Mouse (Mus musculus): ENCODE data around the gene Adpgk. TPM values are rescaled to one million over a fixed set of nuclear protein-coding genes. Genes with fewer than 3 reads are reported as not detected.
A peak's percentile ranks its signal among the peaks of the same experiment; 100 is the strongest.

Adpgk gene
- 1 to 10 TPM; 7.3 to 8.5 TPM for total RNA-seq (2021)

DNA sequence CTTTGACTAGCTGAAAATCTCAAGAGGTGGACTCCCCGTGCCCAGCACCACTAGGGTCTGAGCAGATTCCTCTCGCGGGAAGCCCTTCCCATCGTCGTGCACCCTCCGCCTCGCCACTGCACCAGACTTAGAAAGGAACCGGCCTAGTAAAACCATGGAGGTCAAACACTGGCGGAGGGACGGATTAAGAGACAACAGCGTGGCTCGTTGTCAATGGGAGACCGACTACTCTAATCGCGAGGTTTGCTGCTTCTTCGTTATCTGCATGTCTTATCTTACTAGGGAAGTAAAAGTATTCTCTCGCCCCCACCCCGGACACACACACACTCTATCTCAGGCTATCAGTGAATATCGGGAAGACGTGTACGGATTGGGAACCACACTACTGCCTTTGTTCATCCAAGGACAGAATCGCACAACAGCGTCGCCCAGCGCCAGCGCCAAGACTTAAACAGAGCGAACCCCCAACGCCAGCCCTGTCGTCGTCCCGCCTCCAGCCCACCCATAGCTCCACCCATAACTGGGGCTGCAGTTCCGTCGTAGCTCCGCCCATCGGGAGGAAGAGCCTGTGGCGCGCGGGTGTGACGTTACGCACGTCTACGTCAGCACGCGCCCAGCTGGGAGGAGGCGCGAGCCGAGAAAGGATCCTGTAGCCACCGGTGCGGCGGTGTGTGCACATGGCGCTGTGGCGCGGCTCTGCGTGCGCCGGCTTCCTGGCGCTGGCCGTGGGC, at the start of gene Adpgk:
Gene Adpgk (plus strand): TSS at position 602 of the 731 bp plus-strand sequence.
- intact Hi-C loops (cut with DNase I): loop anchor here (1.0 to 10.0 kb wide), 3 partner anchors 61 to 464 kb away; partner anchors contain the start of genes Arih1, Bbs4, Myo9a and Senp8
- peak; percentile 97 to 98 for DNase-seq

DNA sequence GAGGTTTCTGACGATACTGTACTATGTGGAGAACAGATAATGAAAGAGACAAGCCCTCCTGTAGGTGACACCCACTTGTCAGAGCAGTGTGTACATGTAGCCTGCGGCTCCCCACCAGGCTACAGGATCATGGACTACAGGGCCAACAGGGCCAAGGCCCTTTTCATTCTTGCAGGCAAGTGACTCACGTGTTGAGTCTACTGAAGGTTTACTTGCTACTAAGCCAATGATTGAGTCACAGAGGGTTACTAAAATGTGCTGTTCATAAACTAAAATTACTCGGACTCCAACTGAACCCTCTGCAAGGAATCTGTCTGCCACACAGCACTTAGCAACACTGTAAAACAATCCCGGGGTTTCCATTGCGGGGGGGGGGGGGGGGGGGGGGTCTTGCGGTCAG, 46.2 kb upstream of the Adpgk start:
- DNase-seq: no peak
- intact Hi-C loops (cut with DNase I): no loop called here

DNA sequence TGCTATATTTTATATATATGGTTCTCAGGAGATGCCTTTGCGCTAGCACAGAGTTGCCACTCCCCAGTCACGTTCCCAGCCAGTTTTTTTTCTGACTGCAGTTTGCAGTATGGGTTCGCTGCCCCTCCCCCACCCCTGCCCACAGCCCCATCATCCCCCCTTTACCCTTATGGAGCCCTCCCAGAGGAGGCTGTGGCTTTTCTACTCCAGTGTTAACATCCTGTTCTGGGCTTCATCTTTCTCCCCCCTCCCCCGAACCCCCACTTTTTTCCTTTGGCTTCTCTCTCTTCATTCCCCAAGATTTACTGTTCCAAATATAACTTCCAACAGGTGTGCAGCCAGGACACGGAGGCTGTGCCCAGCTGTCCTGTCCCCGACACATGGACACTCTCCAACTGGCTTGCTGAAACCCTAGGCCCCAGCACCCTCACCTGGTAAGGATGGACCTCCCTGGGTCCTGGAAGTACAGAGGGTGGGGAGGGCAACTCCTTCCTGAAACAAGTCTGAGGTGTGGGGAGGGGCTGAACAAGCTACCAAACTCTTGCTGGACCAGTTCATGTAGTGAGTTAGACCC, 44.8 kb upstream of the Adpgk start:
- DNase-seq: no peak
- intact Hi-C loops (cut with DNase I): no loop called here

DNA sequence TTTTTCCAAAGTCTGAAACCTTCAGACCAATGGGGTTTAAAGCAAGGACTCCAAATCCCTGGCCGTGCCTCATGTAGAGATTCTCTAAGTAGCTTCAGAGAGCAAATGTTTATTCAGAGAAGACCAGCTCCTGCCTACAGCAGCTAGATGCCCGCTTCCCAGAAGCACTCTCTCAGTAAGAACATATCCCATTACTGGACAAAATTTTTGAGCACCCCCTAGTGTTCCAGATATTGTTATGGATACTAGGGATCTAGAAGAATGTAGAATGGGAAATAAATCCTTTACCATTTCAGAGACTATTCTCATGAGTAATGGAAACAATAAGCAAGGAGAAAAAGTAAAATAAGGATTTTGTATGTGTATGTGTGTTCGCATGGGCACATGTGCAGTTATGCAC, 42.0 kb upstream of the Adpgk start:
- intact Hi-C loops (cut with DNase I): no loop called here
- no peak for DNase-seq

DNA sequence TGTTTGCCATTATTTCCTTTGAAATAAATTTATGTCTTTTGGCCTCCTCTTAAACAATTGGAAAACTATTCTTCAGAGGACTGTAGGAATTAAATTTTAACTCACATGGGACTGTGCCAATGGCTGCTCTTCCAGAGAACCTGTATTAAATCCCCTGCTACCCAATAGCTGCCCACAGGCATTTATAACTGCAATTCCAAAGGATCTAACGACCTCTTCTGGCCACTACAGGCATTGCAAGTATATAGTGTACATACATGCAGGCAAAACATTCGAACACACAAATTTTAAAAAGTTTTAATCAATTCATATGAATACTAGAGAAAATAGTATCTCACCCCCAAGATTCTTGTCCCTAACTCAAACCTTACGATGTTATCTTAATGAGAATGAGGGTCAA, 41.1 kb upstream of the Adpgk start:
- DNase-seq: no peak
- intact Hi-C loops (cut with DNase I): no loop called here

DNA sequence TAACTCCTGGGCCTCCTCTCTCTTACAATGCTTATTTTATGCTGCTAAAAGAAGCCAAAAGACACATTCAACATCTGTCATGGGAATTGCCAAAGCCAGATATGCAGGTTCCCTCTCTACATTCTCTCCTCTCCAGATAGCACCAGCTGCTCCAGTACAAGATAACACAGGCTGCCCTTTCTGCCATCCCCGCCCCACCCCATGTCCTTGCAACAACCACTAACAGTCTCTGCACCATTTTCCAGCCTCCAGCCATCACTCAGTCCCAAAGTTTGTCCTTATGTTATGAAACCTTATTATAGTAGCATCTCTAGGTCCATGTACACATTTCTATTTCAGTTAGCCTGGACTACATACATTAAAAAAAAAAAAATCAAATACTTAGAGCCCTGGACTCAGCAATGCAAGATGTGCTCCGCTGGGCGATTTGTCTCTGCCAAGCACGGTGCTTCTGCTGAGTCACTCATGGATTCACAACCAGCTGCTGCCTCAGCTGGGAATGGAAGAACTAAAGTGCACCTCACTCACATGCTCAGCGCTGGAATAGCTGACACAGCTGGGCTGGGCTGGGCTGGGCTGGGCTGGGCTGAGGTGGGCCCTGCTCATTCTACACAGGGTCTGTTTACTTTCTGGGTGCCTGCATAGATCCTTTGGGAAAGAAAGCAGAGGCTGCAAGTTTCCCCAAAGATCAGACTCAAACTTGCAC, 36.5 kb upstream of the Adpgk start:
- no peak for DNase-seq
- intact Hi-C loops (cut with DNase I): no loop called here

DNA sequence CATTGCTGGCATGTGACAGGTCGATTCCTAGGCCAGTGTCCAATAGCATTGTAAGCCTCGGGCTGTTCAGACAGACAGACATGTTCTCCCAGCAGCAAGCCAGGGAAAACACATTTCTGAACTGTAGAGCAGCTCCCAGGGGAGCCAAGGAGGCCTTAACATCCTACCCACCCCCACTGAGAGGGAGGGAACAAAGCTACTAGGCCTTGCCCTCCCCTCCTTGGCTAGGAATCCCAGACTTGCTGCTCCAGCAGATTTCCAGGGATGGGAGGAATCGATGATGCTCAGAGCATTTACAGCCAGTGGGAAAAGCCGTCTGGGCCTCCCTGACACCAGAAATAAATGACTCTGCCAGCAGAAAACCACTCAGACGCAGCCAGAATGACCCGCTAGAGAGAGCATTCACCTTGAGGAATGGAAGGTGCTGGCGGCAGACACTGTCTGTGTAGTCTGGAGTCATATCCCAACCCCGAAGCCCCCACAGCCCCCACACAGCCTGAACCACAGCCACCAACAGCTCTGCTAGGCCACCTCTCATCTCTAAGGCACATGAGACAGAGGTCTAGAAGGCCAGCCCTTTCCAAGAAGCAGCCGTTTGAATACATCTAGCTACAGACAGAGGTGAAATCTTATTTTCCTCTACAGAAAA, 31.4 kb upstream of the Adpgk start:
- intact Hi-C loops (cut with DNase I): no loop called here
- DNase-seq: no peak

DNA sequence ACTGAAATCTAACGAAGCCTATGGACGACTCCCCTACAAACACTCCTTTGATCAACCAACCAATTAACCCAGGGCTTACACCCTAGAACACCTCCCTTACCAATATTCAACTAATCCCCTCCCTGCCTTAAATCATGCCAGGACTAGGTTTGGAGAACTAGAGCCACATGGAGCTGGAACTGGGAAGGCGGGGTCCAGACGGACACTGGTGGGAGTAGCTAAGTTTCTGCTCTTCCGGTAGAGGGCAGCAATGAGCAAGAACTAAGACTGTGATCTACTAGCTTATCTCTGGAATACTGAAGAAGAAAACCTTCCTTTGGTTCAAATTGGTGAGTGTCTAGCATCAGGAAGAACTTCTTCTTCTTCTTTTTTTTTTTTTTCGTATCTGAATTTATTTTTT, 25.0 kb upstream of the Adpgk start:
- no peak for DNase-seq
- intact Hi-C loops (cut with DNase I): no loop called here

DNA sequence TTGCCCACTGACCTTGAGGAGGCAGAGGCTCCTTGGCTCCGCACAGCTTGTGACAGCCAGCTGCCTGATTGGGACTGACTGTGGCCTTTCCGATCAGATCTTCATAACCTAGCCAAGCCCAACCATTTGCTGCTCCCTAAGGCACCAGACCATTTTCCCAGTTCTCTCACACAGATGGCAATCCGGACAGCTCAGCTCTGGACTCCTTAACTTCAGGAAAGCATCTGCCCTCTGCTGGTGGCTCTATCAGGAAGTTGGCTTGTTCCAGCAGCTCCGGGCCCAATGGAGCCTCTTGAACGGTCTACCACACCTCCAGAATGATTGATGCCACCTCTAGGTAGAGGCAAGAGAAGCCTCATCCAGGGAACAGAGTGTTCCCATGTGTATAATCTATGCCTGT, 21.6 kb upstream of the Adpgk start:
- intact Hi-C loops (cut with DNase I): loop anchor here (1.0 kb wide), 1 partner anchor 256 kb away; no protein-coding TSS in a partner anchor
- DNase-seq: peak; percentile 47 to 61

DNA sequence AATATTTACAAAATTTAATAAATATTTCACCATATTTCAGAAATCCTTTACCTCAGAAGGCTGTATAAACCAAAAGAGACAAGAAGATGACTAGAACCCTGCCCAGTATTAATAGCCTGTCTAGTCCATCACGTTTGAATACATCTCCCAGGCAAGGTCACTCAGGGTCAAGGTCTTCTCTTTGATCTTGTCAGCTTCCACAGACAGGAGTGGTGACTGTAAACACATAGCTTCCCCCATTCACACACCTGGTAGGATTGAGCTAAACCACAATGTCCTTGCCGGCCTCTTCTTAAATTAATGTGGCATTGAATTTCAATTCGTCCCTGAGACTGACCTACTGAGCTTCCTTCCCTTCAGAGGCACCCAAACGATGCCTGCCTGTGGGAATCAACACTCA, 20.3 kb upstream of the Adpgk start:
- intact Hi-C loops (cut with DNase I): no loop called here
- DNase-seq: no peak

DNA sequence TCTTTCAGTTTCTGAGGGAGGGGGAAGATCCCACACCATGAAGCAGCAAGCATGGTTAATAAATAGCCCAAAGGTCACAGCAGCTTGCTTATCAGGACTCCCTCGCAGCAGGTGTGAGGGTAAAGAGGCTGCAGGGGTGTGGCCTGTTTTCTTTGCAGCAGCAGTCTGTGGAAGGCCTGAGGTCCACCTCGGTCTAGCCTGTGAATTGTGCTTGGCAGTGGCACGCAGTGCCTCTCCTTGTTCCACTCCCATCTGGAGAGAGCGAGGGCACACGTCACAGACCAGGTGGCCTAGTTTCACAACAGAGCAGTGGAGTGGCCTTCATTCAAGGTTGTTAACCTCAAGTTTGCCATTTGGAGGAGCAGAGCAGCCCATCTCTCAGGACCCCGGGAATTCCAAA, 19.6 kb upstream of the Adpgk start:
- intact Hi-C loops (cut with DNase I): no loop called here
- no peak for DNase-seq

DNA sequence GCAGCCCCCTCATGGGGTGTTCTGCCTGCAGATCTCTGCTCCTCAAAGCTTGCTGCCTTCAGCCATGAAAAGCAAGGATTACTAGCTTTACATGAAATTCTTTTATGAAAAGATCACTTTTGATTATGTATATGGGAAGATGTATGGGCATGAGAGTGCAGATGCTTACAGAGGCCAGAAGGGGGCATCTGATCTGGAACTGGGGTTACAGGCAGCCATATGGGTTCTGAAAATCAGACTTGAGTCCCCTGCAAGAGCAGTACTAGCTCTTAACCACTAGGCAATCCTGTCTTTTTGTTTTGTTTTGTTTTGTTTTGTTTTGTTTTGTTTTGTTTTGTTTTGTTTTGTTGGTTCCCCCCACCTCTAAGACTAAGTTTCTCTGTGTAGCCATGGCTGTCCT, 18.2 kb upstream of the Adpgk start:
- intact Hi-C loops (cut with DNase I): no loop called here
- DNase-seq: no peak

DNA sequence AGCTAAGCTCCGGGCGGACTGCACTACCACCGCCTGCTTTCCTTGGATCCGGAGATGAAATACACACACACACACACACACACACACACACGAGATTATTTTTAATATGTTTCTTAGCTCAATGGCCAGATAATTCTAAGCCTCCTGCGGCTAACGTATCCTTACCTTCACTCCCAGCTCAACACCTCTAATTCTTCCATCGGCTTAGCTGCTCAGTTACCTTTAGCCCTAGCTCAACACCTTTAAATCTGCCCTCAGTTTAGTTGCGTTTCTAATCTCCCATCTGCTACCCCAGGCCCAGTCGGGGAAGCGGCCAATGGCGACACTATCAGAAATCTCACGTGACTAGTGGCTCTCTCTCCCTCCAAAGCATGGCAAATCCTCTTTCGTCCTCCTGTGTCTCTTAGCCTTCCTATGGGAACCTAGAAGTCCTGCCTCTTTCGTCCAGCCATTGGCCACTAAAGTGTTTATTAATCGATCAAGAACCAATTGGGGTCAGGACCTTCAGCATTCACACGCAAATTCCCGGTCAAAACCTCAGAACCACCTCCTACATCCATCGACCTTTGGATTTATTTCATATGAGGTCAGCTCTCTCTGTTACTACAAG, 16.4 kb upstream of the Adpgk start:
- DNase-seq: no peak
- intact Hi-C loops (cut with DNase I): no loop called here

DNA sequence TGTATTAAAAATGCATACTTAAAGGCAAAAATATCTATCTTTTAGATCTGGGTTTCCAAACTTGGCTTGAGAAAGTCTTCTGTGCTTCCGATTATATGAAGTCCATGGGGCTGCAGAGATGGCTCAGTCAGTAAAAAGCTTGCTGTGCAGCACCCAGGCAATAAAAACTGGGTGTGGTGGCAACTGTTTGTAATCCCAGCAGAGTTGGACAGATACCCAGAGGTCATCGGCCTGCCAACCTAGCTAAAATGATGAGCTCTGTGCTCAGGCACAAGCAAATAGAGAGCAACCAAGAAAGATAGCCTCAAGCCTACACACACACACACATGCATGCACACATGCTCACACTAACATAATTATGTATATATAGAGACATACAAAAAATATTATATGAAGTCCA, 13.2 kb upstream of the Adpgk start:
- intact Hi-C loops (cut with DNase I): no loop called here
- DNase-seq: no peak

DNA sequence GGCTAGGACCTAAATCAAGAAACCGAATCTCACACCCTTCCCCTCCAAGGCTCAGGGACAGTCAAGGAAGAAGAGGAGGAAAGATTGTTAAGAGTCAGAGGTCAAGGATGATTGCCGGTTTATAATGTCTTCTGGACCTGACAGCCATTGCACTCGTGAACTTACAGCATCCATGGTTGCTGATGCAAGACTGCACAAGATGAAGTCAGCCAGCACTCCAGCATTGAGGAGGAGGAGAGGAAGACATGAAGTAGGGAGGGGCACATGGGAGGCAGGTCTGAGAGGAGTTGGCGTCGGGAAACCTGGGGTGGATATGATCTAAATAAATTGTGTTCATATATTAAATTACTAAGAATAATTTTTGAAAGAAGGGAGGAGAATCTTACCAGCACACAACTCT, 12.7 kb upstream of the Adpgk start:
- no peak for DNase-seq
- intact Hi-C loops (cut with DNase I): no loop called here

DNA sequence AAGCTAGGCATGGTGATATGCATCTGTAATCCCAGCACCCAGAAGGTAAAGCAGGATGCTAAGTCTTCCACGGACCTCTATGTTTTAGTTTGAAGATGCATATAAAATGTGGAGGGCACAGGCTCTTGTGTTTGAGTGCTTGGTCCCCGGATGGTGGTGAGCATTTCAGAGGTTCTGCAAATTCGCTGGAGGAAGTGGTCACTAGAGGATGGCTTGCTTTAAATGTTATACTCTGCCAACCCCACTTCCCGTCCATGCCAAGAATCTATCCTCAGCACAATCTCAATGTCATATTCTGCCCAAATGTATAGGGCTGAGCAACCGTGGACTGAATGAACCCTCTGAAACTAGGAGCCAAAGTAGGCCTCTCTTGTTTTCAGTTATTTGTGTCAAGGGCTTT, 10.5 kb upstream of the Adpgk start:
- intact Hi-C loops (cut with DNase I): no loop called here
- DNase-seq: no peak

DNA sequence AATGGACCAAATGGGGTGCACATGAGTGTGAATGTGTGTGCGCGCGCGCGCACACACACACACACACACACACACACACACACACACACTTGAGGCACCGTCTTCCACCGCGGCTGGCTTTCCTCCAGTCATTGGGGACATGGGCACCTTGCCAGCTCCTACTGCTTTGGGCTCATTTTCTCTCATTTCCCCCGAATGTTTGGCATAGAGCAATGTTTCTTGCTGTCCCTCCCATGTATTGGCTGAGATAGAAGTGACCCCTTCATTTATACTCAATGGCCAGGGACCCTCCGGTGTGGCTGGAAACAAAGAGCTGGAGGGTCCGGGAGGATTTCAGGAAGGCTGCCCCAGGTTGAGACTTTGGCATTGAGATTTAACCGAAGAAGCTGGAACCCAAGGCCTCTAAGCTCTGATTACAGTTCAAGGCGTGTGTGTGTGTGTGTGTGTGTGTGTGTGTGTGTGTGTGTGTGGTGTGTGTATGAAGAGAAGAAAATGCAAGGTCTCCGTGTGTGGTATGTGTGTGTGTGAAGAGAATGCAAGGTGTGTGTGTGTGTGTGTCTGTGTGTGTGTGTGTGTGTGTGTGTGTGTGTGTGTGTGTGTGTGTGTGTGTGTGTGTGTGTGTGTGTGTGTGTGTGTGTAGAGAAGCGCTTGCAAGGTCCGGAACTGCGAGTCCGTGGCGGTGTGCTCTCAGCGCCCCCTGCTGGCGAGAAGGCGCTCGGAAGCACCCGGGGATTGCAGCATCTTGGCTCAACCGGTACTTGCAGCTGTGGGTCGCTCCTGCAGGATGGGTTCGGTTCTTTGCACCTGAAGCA, 9.3 kb upstream of the Adpgk start:
- peak; percentile 78 to 82 for DNase-seq
- intact Hi-C loops (cut with DNase I): loop anchor here (2.0 kb wide), 2 partner anchors 269 to 379 kb away; no protein-coding TSS in a partner anchor

DNA sequence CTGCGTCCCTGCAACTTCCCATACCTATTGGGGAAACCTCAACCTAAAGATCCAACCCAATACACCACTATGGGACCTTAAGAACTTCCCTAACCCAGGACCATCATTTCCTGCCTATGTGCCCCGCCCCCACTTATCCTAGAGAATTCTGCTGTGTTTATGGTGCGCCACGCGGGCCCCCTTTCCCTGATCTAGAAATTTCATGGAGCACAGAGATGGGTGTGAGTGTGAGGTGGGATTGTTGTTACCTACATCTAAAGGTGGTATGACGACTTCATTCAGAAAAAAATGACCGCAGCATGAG, 8.7 kb upstream of the Adpgk start:
- intact Hi-C loops (cut with DNase I): loop anchor here (2.0 kb wide), 2 partner anchors 270 to 380 kb away; no protein-coding TSS in a partner anchor
- no peak for DNase-seq

DNA sequence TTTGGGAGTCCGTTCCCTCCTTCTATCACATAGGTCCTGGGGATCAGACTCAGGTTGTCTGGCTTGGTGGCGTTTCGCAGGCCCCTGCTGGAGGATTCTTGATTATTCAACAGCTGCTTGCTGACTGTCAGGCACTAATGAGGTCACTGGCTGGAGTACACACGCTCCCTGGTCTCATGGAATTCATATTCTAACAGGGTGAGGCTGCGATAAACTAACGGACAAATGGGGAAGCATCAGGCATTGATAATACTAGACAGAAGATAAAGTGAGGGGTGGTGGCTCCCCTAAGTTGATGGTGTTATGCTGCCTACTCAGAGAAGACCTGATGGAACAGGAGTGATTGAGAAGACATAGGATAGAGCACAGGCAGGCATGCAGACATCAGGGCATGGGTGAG, 5.7 kb upstream of the Adpgk start:
- intact Hi-C loops (cut with DNase I): no loop called here
- no peak for DNase-seq

DNA sequence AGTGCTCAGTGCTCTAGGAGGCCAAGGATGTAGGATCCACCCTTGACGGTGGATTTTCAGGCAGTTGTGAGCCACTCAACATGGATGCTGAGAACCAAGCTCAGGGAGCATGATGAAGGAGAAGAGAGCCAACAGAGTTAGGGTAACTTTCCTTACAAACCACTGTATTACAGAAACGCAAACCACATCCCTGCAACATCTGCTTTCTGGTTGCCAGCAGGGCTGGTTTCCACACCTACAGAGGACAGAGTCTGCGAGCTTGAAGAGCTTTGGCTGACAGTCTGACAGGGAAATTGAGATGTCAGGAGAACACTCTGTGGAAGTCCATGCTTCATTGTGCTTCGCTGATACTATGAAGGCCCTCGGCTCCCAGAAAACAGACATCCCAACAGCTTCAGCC, 3.3 kb upstream of the Adpgk start:
- no peak for DNase-seq
- intact Hi-C loops (cut with DNase I): no loop called here
